Mouse (Mus musculus): ENCODE data around the gene Tacc2. TPM values are rescaled to one million over a fixed set of nuclear protein-coding genes. Genes with fewer than 3 reads are reported as not detected.

Gene Tacc2
- total RNA-seq, 1 experiment from 2014 or later: 0.35 TPM

GRCm38 (mm10) chr7:130603556-130603955, 26.3 kb downstream of the Tacc2 start:
- no peak for ATAC-seq (ENCODE audit: extremely low read depth, insufficient number of reproducible peaks, low FRiP score, poor library complexity, severe bottlenecking)

- ATAC-seq (ENCODE audit: extremely low read depth, insufficient number of reproducible peaks, low FRiP score, poor library complexity, severe bottlenecking): no peak
Observed at GRCm38 (mm10) chr7:130604390-130604789, 27.2 kb downstream of the Tacc2 start.

- no peak for ATAC-seq (ENCODE audit: extremely low read depth, insufficient number of reproducible peaks, low FRiP score, poor library complexity, severe bottlenecking)
Observed at GRCm38 (mm10) chr7:130605111-130605510, 27.9 kb downstream of the Tacc2 start.

- no peak for ATAC-seq (ENCODE audit: extremely low read depth, insufficient number of reproducible peaks, low FRiP score, poor library complexity, severe bottlenecking)
Observed at GRCm38 (mm10) chr7:130606958-130607357, 29.7 kb downstream of the Tacc2 start.

GRCm38 (mm10) chr7:130613973-130614372, 36.7 kb downstream of the Tacc2 start:
- no peak for ATAC-seq (ENCODE audit: extremely low read depth, insufficient number of reproducible peaks, low FRiP score, poor library complexity, severe bottlenecking)

- ATAC-seq (ENCODE audit: extremely low read depth, insufficient number of reproducible peaks, low FRiP score, poor library complexity, severe bottlenecking): no peak
Observed at GRCm38 (mm10) chr7:130617591-130617990, 40.4 kb downstream of the Tacc2 start.

- ATAC-seq (ENCODE audit: extremely low read depth, insufficient number of reproducible peaks, low FRiP score, poor library complexity, severe bottlenecking): no peak
Observed at GRCm38 (mm10) chr7:130621068-130621467, 43.8 kb downstream of the Tacc2 start.

GRCm38 (mm10) chr7:130621953-130622352, 44.7 kb downstream of the Tacc2 start:
- no peak for ATAC-seq (ENCODE audit: extremely low read depth, insufficient number of reproducible peaks, low FRiP score, poor library complexity, severe bottlenecking)

GRCm38 (mm10) chr7:130622359-130622758, 45.1 kb downstream of the Tacc2 start:
- ATAC-seq (ENCODE audit: extremely low read depth, insufficient number of reproducible peaks, low FRiP score, poor library complexity, severe bottlenecking): no peak

- no peak for ATAC-seq (ENCODE audit: extremely low read depth, insufficient number of reproducible peaks, low FRiP score, poor library complexity, severe bottlenecking)
Observed at GRCm38 (mm10) chr7:130624299-130624698, 47.1 kb downstream of the Tacc2 start.

GRCm38 (mm10) chr7:130625361-130625760, 48.1 kb downstream of the Tacc2 start:
- ATAC-seq (ENCODE audit: extremely low read depth, insufficient number of reproducible peaks, low FRiP score, poor library complexity, severe bottlenecking): no peak

- ATAC-seq (ENCODE audit: extremely low read depth, insufficient number of reproducible peaks, low FRiP score, poor library complexity, severe bottlenecking): no peak
Observed at GRCm38 (mm10) chr7:130628601-130629000, 51.4 kb downstream of the Tacc2 start.

GRCm38 (mm10) chr7:130629999-130630398, 52.8 kb downstream of the Tacc2 start:
- no peak for ATAC-seq (ENCODE audit: extremely low read depth, insufficient number of reproducible peaks, low FRiP score, poor library complexity, severe bottlenecking)

GRCm38 (mm10) chr7:130630956-130631355, 53.7 kb downstream of the Tacc2 start:
- ATAC-seq (ENCODE audit: extremely low read depth, insufficient number of reproducible peaks, low FRiP score, poor library complexity, severe bottlenecking): no peak

GRCm38 (mm10) chr7:130631553-130632378, 54.5 kb downstream of the Tacc2 start:
- ATAC-seq (ENCODE audit: extremely low read depth, insufficient number of reproducible peaks, low FRiP score, poor library complexity, severe bottlenecking): no peak

GRCm38 (mm10) chr7:130632379-130632732, 55.1 kb downstream of the Tacc2 start:
- ATAC-seq (ENCODE audit: extremely low read depth, insufficient number of reproducible peaks, low FRiP score, poor library complexity, severe bottlenecking): no peak

- no peak for ATAC-seq (ENCODE audit: extremely low read depth, insufficient number of reproducible peaks, low FRiP score, poor library complexity, severe bottlenecking)
Observed at GRCm38 (mm10) chr7:130634259-130634871, 57.1 kb downstream of the Tacc2 start.

GRCm38 (mm10) chr7:130635212-130635611, 58.0 kb downstream of the Tacc2 start:
- ATAC-seq (ENCODE audit: extremely low read depth, insufficient number of reproducible peaks, low FRiP score, poor library complexity, severe bottlenecking): no peak

- ATAC-seq (ENCODE audit: extremely low read depth, insufficient number of reproducible peaks, low FRiP score, poor library complexity, severe bottlenecking): no peak
Observed at GRCm38 (mm10) chr7:130636274-130636673, 59.0 kb downstream of the Tacc2 start.

- ATAC-seq (ENCODE audit: extremely low read depth, insufficient number of reproducible peaks, low FRiP score, poor library complexity, severe bottlenecking): no peak
Observed at GRCm38 (mm10) chr7:130636902-130637301, 59.7 kb downstream of the Tacc2 start.
